Mouse (Mus musculus): ENCODE measurements around the gene Mme. TPM values are rescaled to one million over a fixed set of nuclear protein-coding genes. Genes with fewer than 3 reads are reported as not detected.

Gene Mme
- polyA plus RNA-seq, 1 experiment from 2014 or later = 14.3 TPM

Other genes with a start within 250 kb of the Mme start
- gene Gm34302, start 242.3 kb downstream of the Mme start, polyA plus RNA-seq (2016; fragmentation: Nextera tagmentation; extraction: Ambion mirVana) = not detected in 2 replicates